Mouse (Mus musculus): ENCODE results near the gene Aurkb.
A peak's percentile ranks its signal among the peaks of the same experiment; 100 is the strongest.

Gene Aurkb

DNA sequence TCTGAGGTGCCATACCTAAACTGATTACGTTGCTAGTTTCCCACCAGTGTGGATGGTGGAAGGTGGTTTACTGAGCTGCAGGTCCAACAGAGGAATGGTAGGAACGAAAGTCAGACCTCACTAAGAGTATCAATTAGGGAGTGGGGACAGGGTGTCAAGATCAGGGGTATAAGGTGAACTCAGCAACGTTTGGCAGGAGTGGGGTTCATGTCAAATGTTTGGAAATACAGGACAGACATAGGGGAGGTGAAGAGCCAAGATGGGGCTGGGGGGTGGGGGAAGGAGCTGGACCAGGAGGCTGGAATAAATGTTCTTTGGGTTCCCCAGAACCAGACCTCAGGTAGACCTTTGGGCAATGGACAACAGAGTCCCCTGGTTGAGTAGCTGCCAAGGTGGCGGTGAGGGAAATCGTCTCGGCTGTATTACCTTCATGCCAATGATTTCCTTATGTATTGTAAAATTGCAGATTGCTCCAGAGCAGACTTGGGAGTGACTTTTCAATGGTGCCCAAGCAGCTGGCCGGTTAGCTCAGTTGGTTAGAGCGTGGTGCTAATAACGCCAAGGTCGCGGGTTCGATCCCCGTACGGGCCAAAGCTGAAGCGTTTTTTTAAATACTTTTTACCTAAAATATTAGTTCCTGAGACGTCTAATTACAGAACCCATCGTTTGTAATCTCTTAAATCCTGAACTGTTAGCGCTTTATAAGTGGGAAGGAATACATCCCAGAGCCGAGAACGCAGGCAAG lies 8.8 kb upstream of the Aurkb start:
- peak; percentile 90 for DNase-seq (ENCODE audit: extremely low spot score)

DNA sequence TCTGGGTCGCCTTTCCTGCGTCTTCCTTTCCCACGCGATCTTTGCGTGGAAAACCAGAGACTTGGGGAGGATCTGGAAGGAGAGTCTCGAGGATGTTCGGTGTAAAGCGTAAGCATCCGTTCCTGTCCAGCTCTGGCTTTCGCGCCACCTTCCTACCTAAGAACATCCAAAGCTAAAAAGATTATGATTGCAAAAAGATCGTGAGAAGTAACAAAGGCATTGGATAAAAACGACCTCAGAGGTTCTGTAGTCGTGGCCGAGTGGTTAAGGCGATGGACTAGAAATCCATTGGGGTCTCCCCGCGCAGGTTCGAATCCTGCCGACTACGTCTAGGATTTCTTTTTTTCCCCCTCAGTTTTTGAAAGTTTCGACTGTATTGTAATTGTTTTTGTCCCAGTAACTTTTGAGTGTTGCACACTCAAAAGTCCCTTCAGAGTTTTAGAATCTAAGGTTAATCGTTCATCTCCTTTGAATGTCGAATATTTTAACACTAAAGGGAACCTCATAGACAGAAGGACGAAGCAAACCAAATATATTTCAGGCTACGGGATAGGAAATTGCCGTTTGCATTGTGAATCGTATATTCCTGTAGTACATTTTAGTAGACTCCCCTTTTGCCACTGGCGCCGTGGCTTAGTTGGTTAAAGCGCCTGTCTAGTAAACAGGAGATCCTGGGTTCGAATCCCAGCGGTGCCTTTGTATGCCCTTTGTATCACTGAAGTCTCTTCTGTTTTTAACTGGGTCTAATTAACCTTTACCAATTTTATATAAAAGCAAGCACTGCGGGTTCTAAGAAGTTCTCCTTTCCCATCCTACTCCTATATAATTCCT lies 8.0 kb upstream of the Aurkb start:
- peak; percentile 93 for DNase-seq (ENCODE audit: extremely low spot score)

DNA sequence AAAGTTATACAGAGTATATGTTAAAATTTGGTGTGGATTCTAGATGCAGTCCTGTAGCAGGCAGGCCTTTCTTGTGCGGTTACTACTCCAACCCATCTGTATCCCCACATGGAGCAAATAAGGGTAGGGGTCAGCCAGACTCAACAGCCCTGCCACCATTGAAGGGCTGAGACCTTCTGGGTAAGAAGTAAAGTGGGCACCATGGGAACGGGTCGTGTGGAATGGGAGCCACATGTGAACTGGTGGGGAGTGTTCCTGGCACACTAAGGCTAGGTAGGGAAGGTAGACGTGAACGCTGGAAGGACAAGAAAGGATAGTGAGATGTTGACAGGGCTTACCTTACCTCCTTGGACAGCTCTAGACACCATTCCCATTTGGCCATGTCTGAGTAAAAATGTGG lies 7.3 kb upstream of the Aurkb start:
- DNase-seq (ENCODE audit: extremely low spot score), result no peak

DNA sequence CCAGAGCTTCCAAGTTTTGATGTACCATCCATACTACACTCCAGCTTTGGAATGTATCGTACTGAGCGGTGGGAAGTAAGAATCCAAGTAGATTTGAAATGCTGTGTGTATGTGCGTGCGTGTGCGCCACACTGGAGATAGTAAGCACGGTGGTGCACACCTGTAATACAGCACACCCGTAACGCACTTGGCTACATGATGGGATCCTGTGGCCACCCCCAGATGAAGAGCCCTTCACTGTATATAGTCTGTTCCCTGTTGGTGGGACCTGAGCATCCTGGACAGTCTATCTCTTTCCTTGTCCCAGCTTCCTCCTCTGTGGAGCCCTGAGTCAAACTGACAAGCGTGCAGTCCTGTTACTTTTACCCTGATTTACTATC lies 938 bp downstream of the Aurkb start:
- DNase-seq (ENCODE audit: extremely low spot score), result no peak

DNA sequence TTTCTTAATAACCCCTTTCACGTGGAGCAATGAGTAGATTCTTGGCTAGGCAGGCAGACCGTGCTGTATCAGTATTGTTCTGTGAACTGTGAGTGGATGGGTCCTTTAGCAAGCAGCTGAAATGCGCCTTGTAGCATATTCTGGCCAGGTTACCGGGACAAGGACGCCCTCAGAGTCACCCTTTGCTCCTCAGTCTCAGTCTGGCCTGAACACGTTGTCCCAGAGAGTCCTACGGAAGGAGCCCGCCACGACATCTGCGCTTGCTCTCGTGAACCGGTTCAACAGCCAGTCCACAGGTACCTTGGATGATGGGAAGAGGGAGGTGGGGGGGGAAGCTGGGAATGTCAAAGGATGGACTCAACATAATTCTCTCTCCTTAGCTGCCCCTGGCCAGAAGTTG lies 2.1 kb downstream of the Aurkb start:
- DNase-seq (ENCODE audit: extremely low spot score), result no peak

DNA sequence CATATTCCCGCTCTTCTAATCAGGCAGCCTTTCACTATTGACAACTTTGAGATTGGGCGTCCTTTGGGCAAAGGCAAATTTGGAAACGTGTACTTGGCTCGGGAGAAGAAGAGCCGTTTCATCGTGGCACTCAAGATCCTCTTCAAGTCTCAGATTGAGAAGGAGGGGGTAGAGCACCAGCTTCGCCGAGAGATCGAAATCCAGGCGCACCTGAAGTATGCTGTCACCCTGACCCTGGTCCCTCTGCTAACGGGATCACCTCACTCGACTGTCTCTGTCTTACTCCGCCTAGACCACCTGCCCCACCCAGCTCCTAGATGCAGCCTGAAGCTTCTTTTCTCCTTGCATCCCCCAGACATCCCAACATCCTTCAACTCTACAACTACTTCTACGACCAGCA lies 2.7 kb downstream of the Aurkb start:
- no peak for DNase-seq (ENCODE audit: extremely low spot score)

DNA sequence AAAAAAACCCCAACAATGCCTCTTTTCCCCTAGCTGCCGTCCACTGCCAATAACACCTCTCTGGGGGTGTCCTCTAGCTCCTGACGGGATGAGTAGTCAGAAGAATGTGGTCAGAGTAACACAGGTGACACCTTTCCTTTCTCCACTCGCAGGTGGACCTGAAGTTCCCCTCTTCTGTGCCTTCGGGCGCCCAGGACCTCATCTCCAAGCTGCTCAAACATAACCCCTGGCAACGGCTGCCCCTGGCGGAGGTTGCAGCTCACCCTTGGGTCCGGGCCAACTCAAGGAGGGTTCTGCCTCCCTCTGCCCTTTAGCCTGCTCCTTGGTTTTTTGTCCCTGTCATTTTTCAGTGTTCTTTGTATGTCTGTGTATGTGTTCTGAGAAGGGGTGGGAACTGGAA lies 5.3 kb downstream of the Aurkb start:
- no peak for DNase-seq (ENCODE audit: extremely low spot score)

DNA sequence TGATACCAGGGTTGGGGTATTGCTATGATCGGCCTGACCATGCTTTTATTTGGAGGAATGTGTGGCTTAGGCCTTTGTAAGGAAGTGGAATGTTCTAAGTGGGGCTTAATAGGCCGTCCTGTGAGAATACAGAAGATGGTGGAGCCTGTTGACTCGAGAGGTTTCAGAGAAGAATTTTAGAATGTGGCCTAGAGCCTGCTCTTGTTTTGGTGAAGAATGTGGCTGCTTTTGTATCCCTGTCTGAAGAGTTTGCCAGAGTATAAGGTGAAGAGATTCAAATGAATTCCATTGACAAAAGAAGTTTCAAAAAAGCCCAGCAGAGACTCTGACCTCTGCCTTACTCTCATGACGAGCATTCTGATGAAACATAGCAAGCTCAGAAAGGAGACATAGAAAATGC lies 6.3 kb downstream of the Aurkb start:
- DNase-seq (ENCODE audit: extremely low spot score), result no peak

DNA sequence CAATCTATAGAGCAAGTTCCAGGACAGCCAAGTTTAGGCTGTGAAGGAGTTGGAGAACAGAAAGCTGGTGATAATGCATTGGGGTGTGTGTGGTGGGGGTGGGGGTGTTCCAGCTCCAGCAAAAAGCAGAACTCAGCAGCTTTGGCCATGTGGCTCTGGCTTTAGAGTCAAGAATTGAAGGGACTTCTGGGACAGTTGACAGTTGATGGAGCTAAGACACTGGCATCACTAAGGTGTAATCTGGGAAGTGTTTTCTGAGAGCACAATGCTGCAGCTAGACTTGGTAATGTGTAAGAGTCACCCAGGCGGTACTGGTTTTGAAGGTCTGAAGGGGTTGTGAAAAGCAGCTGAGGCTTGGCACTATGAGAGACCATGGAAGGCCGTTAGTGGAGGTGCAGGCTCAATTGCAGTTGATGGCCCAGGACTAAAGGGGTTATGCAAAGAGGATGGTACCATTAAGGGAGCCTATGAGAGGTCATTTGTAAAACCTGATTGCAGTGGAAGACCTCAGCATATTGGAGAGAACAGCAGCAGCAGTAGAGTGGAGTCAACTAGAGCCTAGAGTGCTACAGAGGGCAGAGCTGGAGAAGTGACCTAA lies 7.5 kb downstream of the Aurkb start:
- no peak for DNase-seq (ENCODE audit: extremely low spot score)

DNA sequence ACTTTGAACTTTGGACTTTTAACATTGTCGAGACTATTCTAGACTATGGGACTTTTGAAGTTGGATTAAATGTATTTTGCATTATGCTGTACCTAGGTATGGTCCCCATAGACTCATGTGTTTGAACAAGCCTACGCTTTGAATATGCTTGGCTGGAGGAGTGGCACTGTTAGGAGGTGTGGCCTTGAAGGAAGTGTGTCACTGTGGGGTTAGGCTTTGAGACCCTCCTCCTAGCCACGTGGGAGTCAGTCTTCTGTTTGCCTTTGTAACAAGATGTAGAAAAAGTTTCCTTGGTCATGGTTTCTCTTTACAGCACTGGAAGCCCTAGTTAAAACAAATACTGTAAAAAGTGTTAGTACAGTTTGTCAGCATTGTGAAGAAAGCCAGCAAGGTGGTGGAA lies 8.4 kb downstream of the Aurkb start:
- no peak for DNase-seq (ENCODE audit: extremely low spot score)

DNA sequence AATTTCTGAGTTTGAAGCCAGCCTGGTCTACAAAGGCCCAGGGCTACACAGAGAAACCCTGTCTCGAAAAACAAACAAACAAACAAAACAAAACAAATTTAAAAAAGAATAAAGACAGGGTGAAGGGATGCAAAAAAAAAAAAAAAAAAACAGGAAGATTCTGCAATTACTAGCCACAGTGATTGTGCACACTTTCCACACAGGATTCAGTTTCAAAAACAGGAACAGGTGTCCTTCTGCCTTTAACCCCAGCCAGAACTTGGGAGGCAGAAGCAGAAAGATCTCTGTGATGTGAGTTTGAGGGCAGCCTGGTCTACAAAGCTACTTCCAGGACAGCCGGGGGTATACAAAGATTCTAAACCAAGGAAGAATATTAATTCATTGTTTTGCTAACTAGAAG lies 12.8 kb downstream of the Aurkb start:
- no peak for DNase-seq (ENCODE audit: extremely low spot score)

DNA sequence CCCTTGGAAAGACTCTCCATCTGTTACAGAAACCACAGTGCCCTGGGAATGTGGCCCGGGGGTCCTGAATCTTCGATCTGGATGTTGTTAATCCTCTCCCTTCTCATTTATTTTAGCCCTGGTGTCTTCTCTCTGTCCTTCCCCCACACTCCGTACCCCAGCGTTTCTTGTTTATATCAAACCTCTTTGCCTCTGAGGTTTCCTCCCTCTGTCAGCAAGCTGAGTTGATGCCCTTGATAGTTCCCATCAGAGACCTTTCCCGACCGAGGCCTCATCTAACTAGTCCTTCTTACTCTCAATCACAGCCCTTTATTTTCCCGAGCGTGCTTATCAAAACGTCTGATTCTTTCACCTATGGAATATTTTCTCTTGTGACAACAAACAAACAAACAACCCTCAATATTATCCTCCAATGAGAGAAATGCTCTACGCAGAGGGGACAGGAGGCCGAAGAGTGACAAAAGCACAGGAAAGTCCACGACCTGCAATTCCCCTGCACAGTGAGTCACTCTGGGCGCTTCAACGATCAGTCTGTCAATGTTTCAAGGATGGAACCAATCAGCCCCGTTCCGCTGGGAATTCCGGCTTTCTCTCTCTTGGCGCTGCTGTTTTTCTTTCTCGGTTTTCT lies 13.4 kb downstream of the Aurkb start:
- no peak for DNase-seq (ENCODE audit: extremely low spot score)

DNA sequence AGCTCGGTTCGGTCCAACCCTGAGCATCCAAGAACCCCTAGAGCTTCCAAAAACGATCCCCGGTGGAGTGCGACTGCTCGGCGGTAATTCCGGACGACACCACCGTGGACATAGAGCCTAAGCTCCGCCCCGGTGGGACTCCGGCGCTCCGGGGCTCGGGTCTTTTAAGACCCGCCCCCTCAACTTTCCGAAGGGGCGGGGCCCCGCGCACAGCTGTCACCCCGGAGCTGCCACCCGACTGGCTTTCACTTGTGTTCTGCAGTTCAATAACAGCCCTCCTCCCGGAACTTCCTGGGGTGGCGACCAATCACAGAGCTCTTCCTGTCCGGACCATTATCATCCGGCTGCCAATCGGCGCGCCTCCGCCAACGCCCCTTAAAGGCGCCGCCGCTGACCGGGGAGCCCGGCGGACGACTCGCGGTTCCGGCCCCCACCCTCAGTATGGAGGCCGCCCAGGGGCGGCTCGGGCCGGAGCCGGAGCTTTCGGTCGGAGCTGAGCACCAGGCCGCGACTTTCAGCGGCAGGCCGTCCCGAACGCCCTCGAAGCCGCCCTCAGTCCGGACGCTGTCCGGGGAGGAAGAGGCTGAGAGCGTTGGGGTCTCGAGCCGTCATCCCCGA lies 14.0 kb downstream of the Aurkb start, which contains the start of gene Borcs6:
Borcs6 (plus strand) TSS at position 361 of the 618 bp plus-strand sequence.
- DNase-seq (ENCODE audit: extremely low spot score), result peak; percentile 95

DNA sequence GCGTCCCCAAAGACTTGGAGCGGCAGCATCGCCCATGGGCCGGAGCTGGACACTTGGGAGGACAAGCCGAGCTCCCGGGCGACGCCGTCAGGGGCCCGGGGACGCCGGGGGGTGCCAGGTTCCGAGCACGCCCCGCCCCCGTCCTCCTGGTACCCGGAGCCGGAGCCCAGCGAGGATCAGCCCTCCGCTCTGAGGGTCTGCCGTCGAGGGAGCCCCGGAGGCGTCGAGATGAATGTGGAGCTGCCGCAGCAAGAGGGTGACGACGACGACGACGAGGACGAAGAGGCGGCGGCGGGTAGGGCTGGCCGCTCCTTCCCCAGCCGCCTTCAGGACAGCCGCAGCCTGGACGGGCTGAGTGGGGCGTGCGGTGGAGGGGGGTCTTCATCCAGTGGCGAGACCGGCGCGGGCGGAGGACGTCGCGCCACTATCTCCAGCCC lies 14.5 kb downstream of the Aurkb start:
- DNase-seq (ENCODE audit: extremely low spot score), result no peak

DNA sequence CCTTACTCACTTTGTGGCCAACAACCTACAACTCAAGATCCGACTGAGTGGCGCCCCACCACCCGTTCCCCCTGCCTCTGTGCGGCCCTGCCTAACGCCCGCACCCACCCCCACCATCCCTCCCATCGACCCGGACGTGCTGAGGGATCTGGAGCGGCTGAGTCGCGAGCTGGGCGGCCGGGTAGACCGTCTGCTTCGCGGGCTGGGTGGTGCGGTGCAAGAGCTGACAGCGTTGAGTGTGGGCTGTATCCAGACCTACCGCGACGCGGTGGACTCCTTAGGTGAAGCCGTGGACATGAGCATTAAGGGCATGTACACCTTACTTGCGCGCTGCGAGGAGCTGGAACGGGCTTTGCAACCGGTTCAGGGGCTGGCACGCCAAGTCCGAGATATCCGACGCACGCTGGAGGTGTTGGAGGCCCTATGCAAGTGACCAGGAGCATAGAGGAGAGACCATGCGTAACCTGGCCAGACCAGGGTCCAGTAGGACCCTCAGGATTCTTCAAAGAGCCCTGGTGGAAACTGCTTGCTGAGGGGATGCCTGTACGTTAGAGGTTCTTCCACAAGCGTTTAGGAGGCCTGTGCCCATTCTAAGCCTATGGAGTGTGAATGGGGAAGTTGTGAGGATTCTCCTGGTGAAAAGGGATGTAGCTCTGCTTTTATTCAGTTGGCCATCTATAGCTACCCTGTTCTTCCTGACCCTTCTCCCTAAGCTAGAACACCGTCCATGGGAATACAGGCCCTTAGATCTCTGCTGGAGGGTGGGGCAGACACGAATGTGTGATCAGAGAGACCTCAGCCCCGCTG lies 15.2 kb downstream of the Aurkb start:
- DNase-seq (ENCODE audit: extremely low spot score), result no peak

DNA sequence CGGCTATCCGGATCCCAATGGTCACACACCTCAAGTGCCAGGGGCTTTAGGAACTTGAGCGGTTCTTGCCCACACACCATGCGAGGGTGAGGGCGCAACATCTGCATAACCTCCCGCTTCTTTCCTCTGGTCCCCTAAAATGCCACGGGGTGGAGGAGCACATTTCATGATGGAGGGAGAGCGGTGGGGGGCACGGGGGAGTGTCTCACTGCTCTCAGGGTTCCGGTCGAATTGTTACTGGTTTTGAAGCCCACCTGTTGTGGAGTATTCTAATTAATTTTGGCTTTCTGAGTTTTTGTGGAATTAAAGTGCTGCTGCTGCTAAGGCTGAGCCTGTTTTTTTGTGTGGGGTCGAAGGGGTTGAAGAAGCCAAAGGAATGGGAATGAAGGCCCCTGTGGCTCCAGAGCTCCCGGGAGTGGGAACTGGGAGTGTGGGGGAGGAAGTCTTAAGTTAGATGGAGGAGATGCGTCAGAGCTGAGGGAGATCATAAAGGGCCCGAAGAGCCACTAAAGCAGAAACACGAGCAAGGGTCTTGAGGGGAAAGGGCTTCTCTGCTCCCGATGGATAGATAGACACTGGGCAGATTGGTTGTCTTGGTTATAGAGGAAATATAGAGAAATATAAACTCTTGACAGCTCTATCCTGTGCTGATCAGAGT lies 15.9 kb downstream of the Aurkb start:
- DNase-seq (ENCODE audit: extremely low spot score), result no peak

DNA sequence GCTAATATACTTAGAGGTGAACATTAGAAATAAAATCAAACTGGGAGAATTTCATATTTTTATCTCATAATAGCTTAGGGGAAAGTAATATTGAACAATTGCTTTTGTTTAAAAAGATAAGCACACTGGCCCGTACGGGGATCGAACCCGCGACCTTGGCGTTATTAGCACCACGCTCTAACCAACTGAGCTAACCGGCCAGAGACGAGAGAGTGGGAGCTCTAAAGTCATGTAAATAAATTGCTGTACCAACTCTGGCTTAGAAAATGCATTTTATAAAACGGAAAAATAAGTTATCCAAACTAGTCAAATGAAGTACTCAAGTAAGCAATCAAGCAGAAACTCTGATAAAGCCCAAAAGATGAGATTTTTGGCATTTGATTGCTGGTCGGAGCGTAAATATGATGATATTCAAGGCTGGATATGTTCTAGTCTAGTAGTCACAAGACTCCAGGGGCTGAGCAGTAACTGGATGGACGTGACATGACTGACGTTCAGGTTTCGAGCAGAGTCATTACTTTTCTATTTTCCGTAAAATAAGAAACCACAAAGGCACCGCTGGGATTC lies 16.8 kb downstream of the Aurkb start:
- peak; percentile 84 for DNase-seq (ENCODE audit: extremely low spot score)

DNA sequence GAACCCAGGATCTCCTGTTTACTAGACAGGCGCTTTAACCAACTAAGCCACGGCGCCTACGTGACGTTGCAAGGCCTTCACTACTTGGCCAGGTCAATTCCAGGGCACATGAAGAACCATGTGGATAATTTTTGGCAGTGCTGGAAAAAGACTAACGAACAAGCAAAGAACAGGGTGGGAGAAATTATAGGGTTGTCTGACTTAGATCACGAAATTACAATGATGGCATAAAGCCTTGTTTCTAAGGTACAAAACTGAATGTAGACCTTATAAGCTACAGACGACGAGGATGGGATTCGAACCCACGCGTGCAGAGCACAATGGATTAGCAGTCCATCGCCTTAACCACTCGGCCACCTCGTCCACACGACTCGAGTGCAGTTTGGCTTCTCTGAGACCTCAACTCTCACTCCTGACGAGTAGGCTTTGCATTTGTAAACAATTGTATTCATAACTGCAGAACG lies 17.3 kb downstream of the Aurkb start:
- DNase-seq (ENCODE audit: extremely low spot score), result peak; percentile 96

DNA sequence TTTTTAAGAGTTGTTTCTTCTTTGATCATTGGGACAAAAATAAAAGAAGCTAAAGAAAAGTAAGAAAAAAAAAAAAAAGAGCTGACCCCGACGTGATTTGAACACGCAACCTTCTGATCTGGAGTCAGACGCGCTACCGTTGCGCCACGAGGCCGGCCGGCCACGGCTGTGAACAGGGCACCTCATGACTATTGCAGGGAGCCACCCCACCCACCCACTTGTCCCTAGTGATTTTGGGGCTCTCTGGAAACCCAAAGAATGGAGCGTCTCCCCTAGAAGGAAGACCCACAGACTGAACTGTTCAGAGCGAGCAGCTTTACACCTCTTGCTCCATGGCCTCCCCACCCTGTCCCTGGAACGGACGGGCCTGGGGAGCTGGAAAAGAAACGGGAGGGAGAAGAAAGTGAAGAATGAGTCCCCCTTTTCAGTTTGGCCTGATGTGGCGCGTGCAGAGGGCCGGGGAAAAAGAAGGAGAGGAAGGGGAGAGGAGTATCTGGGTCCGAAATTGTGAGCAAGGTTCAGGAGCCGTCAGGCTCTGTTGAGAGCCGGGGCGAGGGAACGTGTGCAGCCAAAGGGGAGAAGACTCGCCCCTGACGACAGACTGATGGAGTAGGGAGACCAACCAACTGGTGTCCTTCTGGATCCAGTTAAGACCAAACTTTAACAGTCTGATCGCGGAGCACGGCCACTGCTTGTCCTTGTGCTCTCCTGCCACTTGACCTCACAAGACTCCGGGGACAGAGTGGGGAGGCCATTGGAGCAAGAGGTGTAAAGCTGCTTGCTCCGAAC lies 18.2 kb downstream of the Aurkb start:
- peak; percentile 92 for DNase-seq (ENCODE audit: extremely low spot score)
